Mouse (Mus musculus) c-Kit-positive CD71-positive TER-119-negative erythroid progenitor cells, embryonic 14.5 days (primary cell): ENCODE data around the gene Lsamp.

Experiments used
- DNase-seq: peaks from one replicate; pipeline ENCODE4 v3.0.0-alpha.2; 2013; ENCODE audit warnings: low read depth

The Lsamp gene

DNA sequence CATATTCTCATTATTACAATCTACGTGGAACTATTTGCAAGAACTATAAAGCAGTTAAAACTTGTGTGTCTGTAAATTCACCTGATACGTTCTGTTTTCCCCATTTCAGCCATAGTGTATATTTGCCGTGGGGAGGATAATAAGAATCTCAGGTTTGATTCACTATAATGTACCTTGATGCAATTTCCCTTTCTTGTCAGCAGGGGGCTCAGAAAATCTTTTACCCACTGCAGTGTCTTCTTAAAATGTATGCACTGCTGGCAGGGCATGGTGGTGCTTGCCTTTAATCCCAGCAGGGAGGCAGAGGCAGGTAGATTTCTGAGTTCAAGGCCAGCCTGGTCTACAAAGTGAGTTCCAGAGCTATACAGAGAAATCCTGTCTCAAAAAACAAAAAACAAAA is 287.7 kb downstream of the Lsamp start:
- no peak for DNase-seq

- DNase-seq: no peak
Observed at GRCm38 (mm10) chr16:40290132-40290531, 306.0 kb downstream of the Lsamp start.

GRCm38 (mm10) chr16:40294296-40294882 is 310.2 kb downstream of the Lsamp start:
- no peak for DNase-seq

DNA sequence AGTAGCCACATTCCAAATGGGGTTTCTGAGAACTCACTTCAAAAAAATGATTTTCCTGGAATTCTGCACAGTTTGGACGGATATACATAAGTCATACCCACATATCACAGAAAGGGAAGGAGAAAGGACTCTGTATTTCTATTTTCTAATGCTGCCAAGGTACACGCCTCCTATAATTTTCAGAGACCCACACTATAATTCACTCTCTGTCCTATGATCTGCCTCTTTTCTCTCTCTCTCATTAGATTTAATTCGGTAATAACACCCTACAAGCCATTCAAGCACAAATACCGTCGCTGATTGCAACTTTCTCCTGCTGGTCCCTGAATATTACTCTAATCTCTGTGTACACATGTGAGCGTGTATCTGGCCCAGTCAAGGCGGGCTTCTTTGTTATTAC is 311.1 kb downstream of the Lsamp start:
- DNase-seq: no peak

GRCm38 (mm10) chr16:40307666-40308065 is 323.5 kb downstream of the Lsamp start:
- DNase-seq: no peak

- no peak for DNase-seq
Observed at GRCm38 (mm10) chr16:40316199-40316598, 332.0 kb downstream of the Lsamp start.

DNA sequence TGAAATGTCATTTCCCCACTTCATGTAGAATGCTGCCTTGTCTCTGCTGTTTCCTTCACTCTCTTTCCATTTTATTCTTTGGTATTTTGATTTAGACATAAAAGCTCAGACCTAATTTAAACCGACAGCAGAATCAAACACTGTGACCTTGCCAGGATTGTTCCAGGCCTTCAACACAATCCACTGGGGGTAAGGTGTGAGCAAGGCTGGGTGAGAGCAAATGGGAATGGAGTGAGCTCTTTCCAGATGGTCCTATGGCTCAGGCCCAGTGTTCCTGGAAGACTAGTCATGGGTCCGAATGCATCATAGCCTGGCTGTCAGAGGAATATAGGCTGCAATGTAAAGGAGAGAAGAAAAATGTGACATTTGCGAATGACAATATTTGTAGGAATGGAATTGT is 340.6 kb downstream of the Lsamp start:
- DNase-seq: no peak

DNA sequence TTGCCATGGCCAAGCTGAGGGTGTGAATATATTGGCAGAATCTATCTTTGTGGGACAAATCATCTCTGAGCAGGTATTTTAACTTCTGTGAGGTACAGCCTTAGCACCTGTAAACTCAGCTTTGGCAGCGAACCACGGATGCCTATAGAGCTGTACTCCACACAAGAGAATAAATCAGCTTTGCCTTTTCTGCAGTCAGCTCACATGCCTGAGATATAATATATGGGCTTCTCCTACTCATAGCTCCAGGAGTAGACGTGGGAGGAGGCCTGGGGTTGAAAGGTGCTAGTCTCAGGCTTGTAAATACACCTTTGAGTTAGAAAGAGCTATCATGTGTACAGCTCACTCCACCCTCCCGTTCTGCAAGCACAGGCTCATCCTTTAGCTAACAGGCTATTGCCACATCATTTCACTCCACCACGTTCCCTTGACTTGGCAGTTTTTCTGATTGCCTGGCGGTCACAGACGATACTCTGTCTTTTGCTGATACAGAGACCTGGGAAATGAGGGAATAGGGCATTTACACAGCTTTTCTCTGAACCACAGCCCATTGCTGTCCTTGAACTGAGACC is 344.2 kb downstream of the Lsamp start:
- no peak for DNase-seq

- DNase-seq: no peak
Observed at GRCm38 (mm10) chr16:40369677-40370076, 385.5 kb downstream of the Lsamp start.

GRCm38 (mm10) chr16:40371291-40371690 is 387.1 kb downstream of the Lsamp start:
- no peak for DNase-seq

- no peak for DNase-seq
Observed at GRCm38 (mm10) chr16:40375314-40375713, 391.2 kb downstream of the Lsamp start.

- no peak for DNase-seq
Observed at GRCm38 (mm10) chr16:40377129-40377799, 393.1 kb downstream of the Lsamp start.

- no peak for DNase-seq
Observed at GRCm38 (mm10) chr16:40392106-40392505, 407.9 kb downstream of the Lsamp start.

DNA sequence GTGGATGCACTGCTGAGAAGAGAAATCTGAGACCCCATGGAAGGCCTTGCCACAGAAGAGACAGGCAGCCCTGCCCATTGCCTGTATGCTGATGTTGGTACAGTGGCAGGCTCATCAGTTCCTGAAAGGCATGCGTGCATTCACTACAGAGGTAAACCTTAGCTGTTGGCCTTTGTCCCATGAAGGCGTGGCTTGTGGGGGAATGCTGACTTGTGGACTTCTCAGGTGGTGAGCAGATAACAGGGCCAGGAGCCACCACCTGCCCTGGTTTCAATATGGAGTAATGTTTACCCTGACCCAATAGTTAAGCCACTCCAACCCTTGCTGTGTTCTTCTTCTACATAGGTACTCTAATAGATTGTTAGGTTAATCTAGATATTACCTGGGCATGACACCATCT is 415.4 kb downstream of the Lsamp start:
- DNase-seq: no peak

DNA sequence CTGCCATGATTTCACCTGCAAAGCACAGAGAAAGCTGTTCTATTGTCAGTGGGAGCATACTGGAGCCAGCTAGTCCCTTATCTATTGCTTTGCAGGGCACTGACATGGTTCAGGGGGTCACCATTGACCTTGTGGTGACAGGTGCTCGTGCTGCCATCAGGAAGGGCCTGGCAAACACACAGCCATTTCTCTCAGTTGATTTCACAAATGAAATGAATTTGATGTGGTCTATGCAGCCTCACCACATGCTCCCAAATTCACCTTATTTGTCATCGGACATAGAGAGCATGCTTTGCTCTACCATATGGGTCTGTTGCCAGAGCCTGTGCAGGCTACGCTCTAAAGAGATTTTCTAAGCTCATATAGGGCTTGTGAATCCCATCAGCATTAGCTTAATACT is 450.1 kb downstream of the Lsamp start:
- no peak for DNase-seq

- DNase-seq: no peak
Observed at GRCm38 (mm10) chr16:40436415-40436814, 452.3 kb downstream of the Lsamp start.

DNA sequence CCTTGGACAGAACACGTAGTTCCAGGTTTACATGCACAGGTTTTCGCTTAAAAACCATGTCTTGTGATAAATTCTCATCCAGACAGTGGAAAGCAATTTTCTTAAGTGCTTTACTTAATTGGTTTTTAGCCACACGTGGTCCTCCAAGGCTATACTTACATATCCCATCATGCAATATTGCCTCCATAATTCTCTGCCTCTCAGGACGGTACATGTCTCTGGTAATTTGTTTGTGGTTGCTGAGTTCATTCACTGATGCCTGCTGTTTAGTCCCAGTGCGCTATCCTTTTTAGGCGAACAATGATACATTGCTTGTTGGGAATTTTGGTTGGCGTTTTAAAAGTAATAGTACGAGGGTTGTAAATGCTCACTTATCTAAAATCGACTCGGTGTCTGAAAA is 453.7 kb downstream of the Lsamp start:
- no peak for DNase-seq

DNA sequence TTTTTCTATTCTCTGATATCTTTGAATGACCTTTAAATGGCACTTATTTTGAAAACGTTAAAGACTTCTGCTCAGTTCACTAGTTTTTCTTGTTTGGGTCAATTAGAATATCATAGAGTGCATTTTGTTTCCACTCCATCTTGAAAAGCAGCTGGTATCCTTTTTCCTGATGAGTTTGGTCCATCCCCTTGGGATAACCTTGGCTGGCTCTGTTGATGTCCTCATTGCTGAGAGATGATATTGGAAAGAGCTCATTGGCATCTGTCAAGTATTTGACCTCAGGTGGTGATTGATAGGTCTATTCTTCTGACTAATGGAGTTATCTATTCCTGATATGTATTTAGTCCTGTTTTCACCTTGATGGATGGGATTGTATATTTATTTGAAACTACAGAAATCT is 454.7 kb downstream of the Lsamp start:
- no peak for DNase-seq

DNA sequence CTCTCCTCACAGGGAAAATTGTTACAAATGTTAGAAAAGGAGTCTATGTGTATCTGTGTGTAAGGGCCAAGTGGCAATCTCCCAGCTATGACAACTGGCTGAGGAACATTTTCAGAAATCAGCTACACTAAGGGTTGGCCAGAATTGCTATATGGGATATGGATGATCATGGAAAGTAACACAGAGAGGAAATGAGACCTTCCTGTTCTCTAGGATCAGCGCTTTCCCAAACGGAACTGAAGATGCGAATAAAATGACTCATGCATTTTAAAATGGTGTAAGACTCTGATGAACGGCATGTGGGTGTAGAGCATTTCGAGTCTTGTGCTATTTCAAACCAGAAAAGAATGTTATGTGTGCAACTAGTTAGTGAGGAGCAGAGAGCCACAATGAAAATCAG is 462.4 kb downstream of the Lsamp start:
- DNase-seq: no peak

DNA sequence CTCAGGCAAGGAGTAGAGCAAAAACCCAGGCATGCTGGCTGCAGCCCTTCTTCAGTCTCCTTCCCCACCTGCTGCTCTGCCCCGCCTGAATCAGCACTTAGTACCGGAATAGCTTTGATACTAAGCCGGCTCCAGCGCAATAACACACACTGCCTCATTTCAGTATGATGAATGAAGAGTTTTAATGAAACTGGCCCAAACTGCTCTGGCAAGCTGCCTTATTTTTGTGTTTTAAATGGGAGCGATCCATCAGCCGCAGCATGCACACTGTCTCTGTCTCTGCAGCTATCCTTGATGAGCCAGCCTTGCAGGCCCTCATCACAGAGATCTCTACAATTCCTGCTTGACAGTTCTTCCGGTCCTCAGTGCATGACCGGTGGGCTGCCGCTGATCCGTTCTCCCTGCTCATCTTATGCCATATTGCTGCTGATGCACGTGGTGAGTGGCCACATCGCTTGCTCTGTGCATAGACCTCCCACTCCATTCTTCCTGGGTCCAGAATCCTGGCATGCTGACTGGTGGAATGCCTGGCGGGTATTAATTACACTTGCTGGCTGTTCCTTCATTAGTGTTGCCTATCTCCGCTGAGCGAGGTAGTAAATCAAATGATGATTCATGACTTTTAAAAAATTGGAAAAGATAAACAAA is 479.4 kb downstream of the Lsamp start:
- DNase-seq: no peak

DNA sequence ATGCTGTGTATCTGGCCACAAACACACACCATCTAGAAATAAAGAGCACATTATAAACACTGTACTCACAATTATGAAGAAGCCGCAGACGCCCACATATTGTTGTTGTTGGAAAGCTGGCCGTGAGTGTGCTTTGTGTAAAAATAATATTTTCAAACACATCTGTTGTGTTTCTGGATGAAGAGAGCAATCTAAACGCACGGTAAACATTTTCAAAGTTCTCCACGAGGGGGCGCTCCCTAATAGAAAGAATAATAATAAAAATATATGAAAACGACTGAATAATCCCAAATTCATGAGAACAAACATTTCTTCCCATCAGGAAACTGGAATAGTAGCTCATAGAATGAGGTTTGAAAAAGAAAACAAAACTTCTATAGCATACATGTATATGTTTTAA is 482.4 kb downstream of the Lsamp start:
- no peak for DNase-seq

- DNase-seq: no peak
Observed at GRCm38 (mm10) chr16:40470946-40471345, 486.8 kb downstream of the Lsamp start.

DNA sequence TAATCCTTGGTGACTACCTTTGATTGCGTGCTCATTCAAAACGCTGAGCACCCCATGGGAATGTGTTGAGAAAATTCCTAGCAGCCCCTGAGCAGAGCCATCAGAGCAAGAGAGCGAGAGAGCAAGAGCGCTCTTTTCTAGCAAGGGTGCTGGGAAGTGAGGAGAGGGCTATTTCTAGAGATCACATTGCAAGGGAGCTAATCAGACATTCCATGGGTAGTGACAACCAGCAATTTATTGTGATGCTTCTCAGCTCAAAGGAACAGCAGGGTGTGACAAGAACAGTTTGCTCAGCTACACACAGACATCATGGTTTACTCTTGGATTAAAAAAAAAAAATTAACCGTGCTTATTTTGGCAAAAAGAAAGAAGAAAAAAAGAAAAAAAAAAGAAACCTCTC is 487.8 kb downstream of the Lsamp start:
- DNase-seq: no peak
